ENCODE assay signal across 8 mouse cellular contexts in the genomic region with DNA sequence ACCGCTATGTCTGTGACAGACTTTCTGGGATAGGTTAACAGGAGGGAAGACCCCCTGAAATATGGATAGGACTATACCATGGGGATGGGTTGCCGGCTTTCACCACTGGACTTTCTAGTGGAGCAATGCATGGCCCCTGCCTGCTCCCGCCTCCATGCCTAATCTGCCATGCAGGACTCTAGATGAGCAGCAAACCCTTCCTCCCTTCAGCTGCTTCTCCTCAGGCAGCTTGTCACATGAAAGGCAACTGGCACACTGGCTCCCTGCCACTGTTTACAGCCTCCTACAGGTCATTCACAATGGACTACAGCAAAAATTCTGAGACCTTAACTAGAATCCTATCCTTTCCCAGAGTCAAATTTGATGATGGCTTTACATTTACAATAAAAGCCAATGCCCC. TPM values are rescaled to one million over a fixed set of nuclear protein-coding genes. Genes with fewer than 3 reads are reported as not detected.
DNase-seq lines count a peak whose midpoint lies in the region; ATAC-seq and TF ChIP-seq lines count a peak whose summit lies in the region.

No protein-coding gene starts in this region.

- peak; percentile 36 for DNase-seq in gastrocnemius, adult 18-20 months (ENCODE audit: low spot score)
- DNase-seq in gastrocnemius, postnatal 36 days: no peak
- peak; percentile 35 for DNase-seq in adipocyte (ENCODE audit: low spot score)
- DNase-seq in forebrain, postnatal 0 days: no peak
- peak; percentile 46 to 48 for DNase-seq in kidney, adult 8-10 months
- no peak for DNase-seq in midbrain, embryonic 11.5 days (ENCODE audit: low spot score, missing footprints)
- DNase-seq in embryo, embryonic 9.5 days (ENCODE audit: extremely low spot score): no peak
- DNase-seq in spleen, postnatal 10 days (ENCODE audit: low spot score in 2 of 2): no peak

- TF ChIP-seq CTCF in forebrain, postnatal 0 days (IDR thresholded peaks at IDR 0.05; ENCODE audit: low read depth): no peak

- 90% methylated on average over 3 of the region's 3 CpGs for WGBS in forebrain, postnatal 0 days
- WGBS in midbrain, embryonic 11.5 days: 94% methylated on average over 3 of the region's 3 CpGs

- intact Hi-C loops in gastrocnemius, postnatal 36 days (cut with DNase I): loop anchor here (10.0 kb wide), 1 partner anchor 1374 kb away; a partner anchor contains a TSS

- H3K27ac ChIP-seq in forebrain, postnatal 0 days (ENCODE audit: low read depth, low read length): no peak overlapping the region
- no peak overlapping the region for H3K27ac ChIP-seq in midbrain, embryonic 11.5 days (ENCODE audit: low read depth, low read length)

- H3K27me3 ChIP-seq in forebrain, postnatal 0 days (ENCODE audit: insufficient read depth, low read length): no peaks in the 10 kb centered on the region
- H3K27me3 ChIP-seq in midbrain, embryonic 11.5 days (ENCODE audit: control insufficient read depth, insufficient read depth, low read length): no peaks in the 10 kb centered on the region

- H3K4me3 ChIP-seq in forebrain, postnatal 0 days (ENCODE audit: low read depth, low read length): no peak overlapping the region
- H3K4me3 ChIP-seq in midbrain, embryonic 11.5 days (ENCODE audit: low read depth, low read length): no peak overlapping the region

- H3K36me3 ChIP-seq in forebrain, postnatal 0 days (ENCODE audit: insufficient read depth): peaks cover 11% of the 10 kb centered on the region; the same call in 1 of the 2 replicates
- H3K36me3 ChIP-seq in midbrain, embryonic 11.5 days (ENCODE audit: control insufficient read depth, insufficient read depth, low read length): peaks cover 3% of the 10 kb centered on the region; the same call in 1 of the 2 replicates

- 0 out of 2 replicates have a peak overlapping the region, but pooled peaks have one; percentile 72 for H3K9ac ChIP-seq in forebrain, postnatal 0 days
- H3K9ac ChIP-seq in midbrain, embryonic 11.5 days (ENCODE audit: low read length): peak overlapping the region; percentile 67; the same call in 1 of the 2 replicates

- H3K4me2 ChIP-seq in forebrain, postnatal 0 days (ENCODE audit: low read depth): peak overlapping the region; percentile 68; the same call in 1 of the 2 replicates
- H3K4me2 ChIP-seq in midbrain, embryonic 11.5 days: peak overlapping the region; percentile 69; the same call in 1 of the 2 replicates

- H3K4me1 ChIP-seq in forebrain, postnatal 0 days (ENCODE audit: insufficient read depth): peaks cover 4% of the 10 kb centered on the region; the same call in 1 of the 2 replicates
- peaks cover 11% of the 10 kb centered on the region for H3K4me1 ChIP-seq in midbrain, embryonic 11.5 days (ENCODE audit: control insufficient read depth, insufficient read depth, low read length)

- no peaks in the 10 kb centered on the region for H3K9me3 ChIP-seq in forebrain, postnatal 0 days (ENCODE audit: low read length)
- no peaks in the 10 kb centered on the region for H3K9me3 ChIP-seq in midbrain, embryonic 11.5 days (ENCODE audit: control insufficient read depth, low read length)

- ATAC-seq in forebrain, postnatal 0 days: no peak
- ATAC-seq in midbrain, embryonic 11.5 days (ENCODE audit: low FRiP score): no peak

RNA-seq across cellular contexts. Expression of a gene that starts 1.4 kb away (rescaled TPM):
- 10 to 100 TPM; 32.3 to 35.2 TPM for total RNA-seq in gastrocnemius, adult 18-20 months (2021)
- 10 to 100 TPM; 38.5 to 42.1 TPM for total RNA-seq in gastrocnemius, postnatal 36 days (2021)
- 18.8 and 23.9 TPM in 2 replicates for total RNA-seq in forebrain, postnatal 0 days (2014; rRNA removed)
- polyA plus RNA-seq in forebrain, postnatal 0 days (2015; fragmentation: Nextera tagmentation; extraction: Ambion mirVana): 17.5 and 24.4 TPM in 2 replicates
- 46.7 and 50.7 TPM in 2 replicates for polyA plus RNA-seq in midbrain, embryonic 11.5 days (2014; fragmentation: Nextera tagmentation; extraction: Ambion mirVana)

RNA-seq across cellular contexts. Expression of a gene that starts 1.4 kb away (rescaled TPM):
- 10 to 100 TPM; 15.2 to 16.1 TPM for total RNA-seq in gastrocnemius, adult 18-20 months (2021)
- 10 to 100 TPM; 10.8 to 11.5 TPM for total RNA-seq in gastrocnemius, postnatal 36 days (2021)
- total RNA-seq in forebrain, postnatal 0 days (2014; rRNA removed): 11.5 and 17.6 TPM in 2 replicates
- 5.3 and 6.1 TPM in 2 replicates for polyA plus RNA-seq in forebrain, postnatal 0 days (2015; fragmentation: Nextera tagmentation; extraction: Ambion mirVana)
- 27.7 and 30.5 TPM in 2 replicates for polyA plus RNA-seq in midbrain, embryonic 11.5 days (2014; fragmentation: Nextera tagmentation; extraction: Ambion mirVana)

RNA-seq across cellular contexts. Expression of a gene that starts 42.9 kb away (rescaled TPM):
- total RNA-seq in gastrocnemius, adult 18-20 months (2021): 1 to 10 TPM; 4.4 to 5.2 TPM
- total RNA-seq in gastrocnemius, postnatal 36 days (2021): 1 to 10 TPM; 5.1 to 6.3 TPM
- total RNA-seq in forebrain, postnatal 0 days (2014; rRNA removed): 20.0 and 24.2 TPM in 2 replicates
- polyA plus RNA-seq in forebrain, postnatal 0 days (2015; fragmentation: Nextera tagmentation; extraction: Ambion mirVana): 15.2 and 15.7 TPM in 2 replicates
- 24.0 and 25.6 TPM in 2 replicates for polyA plus RNA-seq in midbrain, embryonic 11.5 days (2014; fragmentation: Nextera tagmentation; extraction: Ambion mirVana)

RNA-seq across cellular contexts. Expression of a gene that starts 51.5 kb away (rescaled TPM):
- under 1 TPM; 0.50 to 0.84 TPM for total RNA-seq in gastrocnemius, adult 18-20 months (2021)
- under 1 TPM; 0.27 to 0.59 TPM for total RNA-seq in gastrocnemius, postnatal 36 days (2021)
- total RNA-seq in forebrain, postnatal 0 days (2014; rRNA removed): 0.85 and 1.4 TPM in 2 replicates
- 0.18 and 0.62 TPM in 2 replicates for polyA plus RNA-seq in forebrain, postnatal 0 days (2015; fragmentation: Nextera tagmentation; extraction: Ambion mirVana)
- 0.10 and 0.11 TPM in 2 replicates for polyA plus RNA-seq in midbrain, embryonic 11.5 days (2014; fragmentation: Nextera tagmentation; extraction: Ambion mirVana)

Comparison
In these comparisons a context has a peak if more than half of its experiments do, and no peak if none do; other contexts are left out.
1. DNase-seq: peak in gastrocnemius, adult 18-20 months (single experiment), adipocyte (single experiment) and kidney, adult 8-10 months (2 of 2); none in gastrocnemius, postnatal 36 days (0 of 2), forebrain, postnatal 0 days (single experiment), midbrain, embryonic 11.5 days (single experiment), embryo, embryonic 9.5 days (single experiment) and spleen, postnatal 10 days (0 of 2).